Mouse (Mus musculus) ES-E14 (cell line): ENCODE data around the gene Gphb5. TPM values are rescaled to one million over a fixed set of nuclear protein-coding genes. Genes with fewer than 3 reads are reported as not detected.
A peak's percentile ranks its signal among the peaks of the same experiment; 100 is the strongest.

Source experiments
- DNase-seq: peaks from one replicate; pipeline ENCODE4 v3.0.0-alpha.2; 2013; ENCODE audit warnings: low read depth, low spot score
- H3K27ac ChIP-seq: 2 replicates; pipeline ENCODE4 v1.5.1; 2012; ENCODE audit warnings: low read depth, mild to moderate bottlenecking, low read length, moderate library complexity, mixed read lengths; ENCODE audit not compliant: poor library complexity, insufficient read depth, severe bottlenecking
- H3K36me3 ChIP-seq: 2 replicates; pipeline ENCODE4 v1.6.1; 2012; ENCODE audit warnings: mild to moderate bottlenecking, low read length, moderate library complexity, mixed read lengths; ENCODE audit not compliant: control insufficient read depth, poor library complexity, insufficient read depth, severe bottlenecking
- H3K4me1 ChIP-seq, 2 experiments: fragments of 150-350 bp in 1 of 2; sonication (generic) in 1 of 2; 2 replicates each; pipeline ENCODE4 v1.6.1; 2012; ENCODE audit warnings: low read length in 2 of 2, mild to moderate bottlenecking in 1 of 2, mixed read lengths in 1 of 2; ENCODE audit not compliant: control insufficient read depth in 2 of 2, insufficient read depth in 2 of 2, poor library complexity in 1 of 2
- H3K4me3 ChIP-seq, 2 experiments: fragments of 150-350 bp in 1 of 2; sonication (generic) in 1 of 2; 2 replicates each; pipeline ENCODE4 v1.5.1; 2012; ENCODE audit warnings: low read length in 2 of 2, low read depth in 1 of 2, mild to moderate bottlenecking in 1 of 2, mixed read lengths in 1 of 2; ENCODE audit not compliant: insufficient read depth in 1 of 2, poor library complexity in 1 of 2, severe bottlenecking in 1 of 2
- H3K9ac ChIP-seq: 2 replicates; pipeline ENCODE4 v1.6.1; 2012; ENCODE audit warnings: low read depth, mild to moderate bottlenecking, low read length, mixed read lengths; ENCODE audit not compliant: poor library complexity, insufficient read depth, severe bottlenecking
- H3K9me3 ChIP-seq: fragments of 150-350 bp; sonication (generic); 2 replicates; pipeline ENCODE4 v1.6.1; 2012; ENCODE audit warnings: low read depth, mild to moderate bottlenecking, low read length; ENCODE audit not compliant: control insufficient read depth, insufficient read depth
- CHD2 ChIP-seq: IDR thresholded peaks from 2 replicates; pipeline ENCODE4 v1.6.1; 2014; ENCODE audit warnings: mild to moderate bottlenecking, low read depth, low read length, inconsistent platforms
- HCFC1 ChIP-seq: IDR thresholded peaks from 2 replicates; pipeline ENCODE4 v1.6.1; 2012; ENCODE audit warnings: low read length, inconsistent platforms, borderline replicate concordance; ENCODE audit not compliant: insufficient read depth
- MAFK ChIP-seq: IDR thresholded peaks from 2 replicates; pipeline ENCODE4 v1.6.1; 2014; ENCODE audit warnings: mild to moderate bottlenecking, low read depth, low read length, inconsistent platforms; ENCODE audit not compliant: insufficient read depth
- ZC3H11A ChIP-seq: IDR thresholded peaks from 2 replicates; pipeline ENCODE4 v1.6.1; 2012; ENCODE audit warnings: low read depth, mild to moderate bottlenecking, inconsistent platforms, low read length, borderline replicate concordance
- ZNF384 ChIP-seq: IDR thresholded peaks from 2 replicates; pipeline ENCODE4 v1.6.1; 2012; ENCODE audit warnings: low read depth, low read length, inconsistent platforms
- in situ Hi-C, 2 experiments: fragments of 600-800 bp; cut with MboI; formaldehyde crosslinking; loops; one replicate each; pipeline ENCODE4 v1.15.1; 2025; ENCODE audit warnings: low sequenced_read_pairs in 2 of 2, inconsistent platforms in 1 of 2; ENCODE audit not compliant: unreplicated experiment in 2 of 2
- total RNA-seq: library from RNA; depleted of rRNA; stranded (reverse); fragments of 300-350 nt; gene quantifications from 2 replicates; pipeline ENCODE4 v1.2.3, GENCODE M21; 2012

Gene Gphb5
- total RNA-seq, 1 experiment = not detected

DNA sequence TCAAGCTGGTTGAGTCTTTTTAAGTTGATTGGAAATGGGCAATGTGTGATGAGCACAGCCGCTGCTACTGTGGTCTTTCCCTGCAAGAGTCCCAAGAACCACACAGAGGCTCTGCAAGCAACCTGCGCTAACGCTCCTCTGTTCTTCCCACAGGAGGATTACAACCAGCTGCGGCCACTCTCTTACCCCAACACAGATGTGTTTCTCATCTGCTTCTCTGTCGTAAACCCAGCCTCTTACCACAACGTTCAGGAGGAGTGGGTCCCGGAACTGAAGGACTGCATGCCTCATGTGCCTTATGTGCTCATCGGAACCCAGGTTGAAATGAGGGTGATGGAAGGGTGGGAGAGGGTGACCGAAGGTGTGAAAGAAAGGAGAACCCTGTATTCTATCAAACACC, 25.1 kb downstream of the Gphb5 start:
- Histone ChIP-seq H3K4me3 (no peak overlapping the region), H3K36me3 (no peaks in the 10 kb centered on the region), H3K27ac (no peak overlapping the region), H3K9ac (no peak overlapping the region), H3K4me1 (no peaks in the 10 kb centered on the region), H3K9me3 (no peaks in the 10 kb centered on the region)
- in situ Hi-C loops = loop anchor here (25.0 kb wide), 1 partner anchor 1054 kb away; no protein-coding TSS in a partner anchor
- no peak for DNase-seq
- no peak for TF ChIP-seq ZC3H11A
- TF ChIP-seq CHD2 = no peak
- TF ChIP-seq MAFK = no peak
- no peak for TF ChIP-seq HCFC1
- TF ChIP-seq ZNF384 = no peak

DNA sequence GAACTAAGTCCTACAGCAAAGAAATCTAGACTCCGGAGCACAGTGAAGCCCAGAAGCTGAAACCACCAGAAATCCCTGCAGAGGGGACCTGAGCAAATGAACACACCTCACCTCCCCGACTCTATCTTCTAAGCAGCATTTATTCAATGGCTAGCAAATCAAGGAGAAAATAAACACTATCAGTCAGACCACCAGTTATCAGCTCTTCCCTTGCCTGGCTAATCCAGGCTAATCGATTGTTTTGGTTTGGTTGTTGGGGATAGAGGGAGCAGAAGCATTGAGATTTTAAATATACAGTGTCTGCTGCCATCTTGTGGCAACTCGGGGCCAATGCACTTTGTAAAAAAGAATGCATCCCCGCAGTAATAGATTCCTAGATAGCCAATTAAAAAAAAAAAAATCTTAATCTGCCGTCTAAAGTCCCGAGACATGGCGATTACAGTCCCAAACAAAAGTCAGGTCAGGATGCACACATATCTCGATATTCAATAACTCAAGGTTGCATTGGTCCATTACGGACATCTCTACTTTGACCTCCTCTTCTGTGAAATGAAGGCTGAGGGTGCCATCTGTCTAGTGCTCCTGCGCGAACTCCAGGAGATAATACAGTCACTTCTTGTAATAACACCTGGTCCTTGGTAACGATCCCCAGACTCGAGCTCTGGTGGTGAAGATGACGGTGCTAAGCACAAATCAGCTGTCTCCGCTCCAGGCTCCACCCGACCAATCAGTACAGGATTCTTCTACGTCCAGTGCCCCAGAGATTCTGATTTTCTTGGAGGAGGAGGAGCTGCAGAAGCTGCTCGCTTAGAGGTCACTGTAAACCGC, 27.1 kb downstream of the Gphb5 start:
- in situ Hi-C loops = loop anchor here (25.0 kb wide), 1 partner anchor 1052 kb away; no protein-coding TSS in a partner anchor
- 0 out of 2 replicates have a peak, but pooled peaks have one; percentile 20 for TF ChIP-seq ZNF384
- no peak for TF ChIP-seq HCFC1
- TF ChIP-seq ZC3H11A = peak; percentile 95
- no peaks in the 10 kb centered on the region for H3K4me1 ChIP-seq

DNA sequence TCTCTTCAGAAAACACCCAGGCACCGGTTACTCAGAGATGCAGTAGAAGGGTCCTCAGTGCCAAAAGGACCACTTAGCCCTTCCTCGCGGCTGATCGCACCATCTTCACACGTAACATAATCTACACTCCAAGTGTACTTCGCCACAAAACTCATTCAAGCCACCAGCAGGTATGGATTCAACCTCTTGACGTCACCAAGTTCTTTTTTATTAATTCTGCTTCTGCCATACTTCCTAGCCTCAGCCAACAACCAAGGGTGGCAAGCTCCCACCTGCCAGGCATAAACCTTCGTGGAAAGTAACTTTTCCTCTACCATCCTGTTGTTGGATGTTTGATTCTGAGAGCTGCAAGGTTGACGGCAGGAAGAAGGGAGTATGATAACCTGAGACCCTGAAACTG, 28.1 kb downstream of the Gphb5 start:
- in situ Hi-C loops = loop anchor here (25.0 kb wide), 1 partner anchor 1051 kb away; no protein-coding TSS in a partner anchor
- Histone ChIP-seq H3K9me3 (no peaks in the 10 kb centered on the region), H3K27ac (no peak overlapping the region), H3K4me3 (no peak overlapping the region), H3K4me1 (no peaks in the 10 kb centered on the region), H3K9ac (no peak overlapping the region), H3K36me3 (no peaks in the 10 kb centered on the region)
- no peak for DNase-seq
- no peak for TF ChIP-seq HCFC1
- no peak for TF ChIP-seq ZC3H11A
- no peak for TF ChIP-seq ZNF384
- TF ChIP-seq CHD2 = no peak
- no peak for TF ChIP-seq MAFK

More for the DNA sequence above, 27.1 kb downstream of the Gphb5 start:
- H3K36me3 ChIP-seq = no peaks in the 10 kb centered on the region
- H3K9ac ChIP-seq = no peak overlapping the region
- H3K4me3 ChIP-seq = peak overlapping the region; percentile 28 to 56; a peak in 3 of 4 replicates
- H3K9me3 ChIP-seq = no peaks in the 10 kb centered on the region
- no peak overlapping the region for H3K27ac ChIP-seq
- DNase-seq = peak; percentile 42

DNA sequence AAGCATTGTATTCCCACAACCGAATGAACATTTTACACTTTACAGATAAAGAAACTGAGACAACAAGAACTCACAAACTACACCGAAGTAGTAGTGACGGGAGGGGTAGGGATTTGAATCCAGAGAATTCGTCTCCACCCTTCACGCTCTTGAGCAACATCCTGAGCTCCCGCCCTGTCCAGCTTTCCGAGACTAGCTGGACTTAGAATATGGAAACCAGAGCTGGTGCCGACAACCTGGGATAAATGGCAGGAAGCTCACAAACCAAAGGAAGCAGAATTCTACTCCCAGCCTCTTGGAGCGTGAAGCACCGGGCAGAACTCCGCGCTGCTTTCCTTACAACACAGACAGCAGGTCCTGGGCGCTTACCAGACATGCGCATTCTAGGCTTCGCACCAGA, 28.7 kb downstream of the Gphb5 start:
- Histone ChIP-seq H3K27ac (no peak overlapping the region), H3K36me3 (no peaks in the 10 kb centered on the region), H3K9ac (no peak overlapping the region), H3K4me3 (no peak overlapping the region), H3K4me1 (no peaks in the 10 kb centered on the region), H3K9me3 (no peaks in the 10 kb centered on the region)
- TF ChIP-seq ZNF384 (no peak), CHD2 (no peak), HCFC1 (no peak), ZC3H11A (no peak), MAFK (no peak)
- in situ Hi-C loops = loop anchor here (25.0 kb wide), 1 partner anchor 1051 kb away; no protein-coding TSS in a partner anchor
- no peak for DNase-seq
